Mouse (Mus musculus): ENCODE measurements around the gene Pah.

Gene Pah

GRCm38 (mm10) chr10:87521646-87522045, at the start of gene Pah:
Pah (plus strand) TSS chr10:87521795.
- TF ChIP-seq NANOG (IDR thresholded peaks at IDR 0.05; ENCODE audit: borderline replicate concordance, low read length) (no peak), CTCF (conservative IDR thresholded peaks at IDR 0.05; ENCODE audit: low read length) (no peak), POU5F1 (IDR thresholded peaks at IDR 0.05; ENCODE audit: borderline replicate concordance, low read length) (no peak)
- Histone ChIP-seq H3K27me3 (ENCODE audit: insufficient read depth, low read length) (no peaks in the 10 kb centered on the region), H3K4me1 (replicated peaks; ENCODE audit: low read depth, low read length) (no peaks in the 10 kb centered on the region), H3K36me3 (ENCODE audit: insufficient read depth, low read length) (no peaks in the 10 kb centered on the region), H3K4me3 (replicated peaks; ENCODE audit: low read length) (no peak within 1 kb of the TSS), H3K9me3 (ENCODE audit: low read length) (no peaks in the 10 kb centered on the region)

GRCm38 (mm10) chr10:87473475-87474131, 48.0 kb upstream of the Pah start:
- Histone ChIP-seq H3K27me3 (ENCODE audit: insufficient read depth, low read length) (no peaks in the 10 kb centered on the region; the same call in 1 of the 2 replicates), H3K4me3 (replicated peaks; ENCODE audit: low read length) (no peak overlapping the region)

GRCm38 (mm10) chr10:87474971-87475370, 46.6 kb upstream of the Pah start:
- Histone ChIP-seq H3K4me3 (replicated peaks; ENCODE audit: low read length) (no peak overlapping the region), H3K36me3 (ENCODE audit: insufficient read depth, low read length) (no peaks in the 10 kb centered on the region), H3K9me3 (ENCODE audit: low read length) (no peaks in the 10 kb centered on the region), H3K4me1 (replicated peaks; ENCODE audit: low read depth, low read length) (no peaks in the 10 kb centered on the region), H3K27me3 (ENCODE audit: insufficient read depth, low read length) (no peaks in the 10 kb centered on the region; the same call in 1 of the 2 replicates)
- TF ChIP-seq CTCF (conservative IDR thresholded peaks at IDR 0.05; ENCODE audit: low read length) (no peak), POU5F1 (IDR thresholded peaks at IDR 0.05; ENCODE audit: borderline replicate concordance, low read length) (no peak), NANOG (IDR thresholded peaks at IDR 0.05; ENCODE audit: borderline replicate concordance, low read length) (no peak)

More at GRCm38 (mm10) chr10:87473475-87474131, 48.0 kb upstream of the Pah start:
- TF ChIP-seq POU5F1 (IDR thresholded peaks at IDR 0.05; ENCODE audit: borderline replicate concordance, low read length) (no peak), CTCF (conservative IDR thresholded peaks at IDR 0.05; ENCODE audit: low read length) (no peak), NANOG (IDR thresholded peaks at IDR 0.05; ENCODE audit: borderline replicate concordance, low read length) (no peak)
- Histone ChIP-seq H3K36me3 (ENCODE audit: insufficient read depth, low read length) (no peaks in the 10 kb centered on the region), H3K9me3 (ENCODE audit: low read length) (no peaks in the 10 kb centered on the region), H3K4me1 (replicated peaks; ENCODE audit: low read depth, low read length) (no peaks in the 10 kb centered on the region)

GRCm38 (mm10) chr10:87477895-87478294, 43.7 kb upstream of the Pah start:
- Histone ChIP-seq H3K27me3 (ENCODE audit: insufficient read depth, low read length) (peaks cover 12% of the 10 kb centered on the region), H3K4me3 (replicated peaks; ENCODE audit: low read length) (no peak overlapping the region), H3K36me3 (ENCODE audit: insufficient read depth, low read length) (no peaks in the 10 kb centered on the region), H3K4me1 (replicated peaks; ENCODE audit: low read depth, low read length) (no peaks in the 10 kb centered on the region), H3K9me3 (ENCODE audit: low read length) (no peaks in the 10 kb centered on the region)
- no peak for TF ChIP-seq NANOG (IDR thresholded peaks at IDR 0.05; ENCODE audit: borderline replicate concordance, low read length)
- no peak for TF ChIP-seq CTCF (conservative IDR thresholded peaks at IDR 0.05; ENCODE audit: low read length)
- TF ChIP-seq POU5F1 (IDR thresholded peaks at IDR 0.05; ENCODE audit: borderline replicate concordance, low read length) = no peak

DNA sequence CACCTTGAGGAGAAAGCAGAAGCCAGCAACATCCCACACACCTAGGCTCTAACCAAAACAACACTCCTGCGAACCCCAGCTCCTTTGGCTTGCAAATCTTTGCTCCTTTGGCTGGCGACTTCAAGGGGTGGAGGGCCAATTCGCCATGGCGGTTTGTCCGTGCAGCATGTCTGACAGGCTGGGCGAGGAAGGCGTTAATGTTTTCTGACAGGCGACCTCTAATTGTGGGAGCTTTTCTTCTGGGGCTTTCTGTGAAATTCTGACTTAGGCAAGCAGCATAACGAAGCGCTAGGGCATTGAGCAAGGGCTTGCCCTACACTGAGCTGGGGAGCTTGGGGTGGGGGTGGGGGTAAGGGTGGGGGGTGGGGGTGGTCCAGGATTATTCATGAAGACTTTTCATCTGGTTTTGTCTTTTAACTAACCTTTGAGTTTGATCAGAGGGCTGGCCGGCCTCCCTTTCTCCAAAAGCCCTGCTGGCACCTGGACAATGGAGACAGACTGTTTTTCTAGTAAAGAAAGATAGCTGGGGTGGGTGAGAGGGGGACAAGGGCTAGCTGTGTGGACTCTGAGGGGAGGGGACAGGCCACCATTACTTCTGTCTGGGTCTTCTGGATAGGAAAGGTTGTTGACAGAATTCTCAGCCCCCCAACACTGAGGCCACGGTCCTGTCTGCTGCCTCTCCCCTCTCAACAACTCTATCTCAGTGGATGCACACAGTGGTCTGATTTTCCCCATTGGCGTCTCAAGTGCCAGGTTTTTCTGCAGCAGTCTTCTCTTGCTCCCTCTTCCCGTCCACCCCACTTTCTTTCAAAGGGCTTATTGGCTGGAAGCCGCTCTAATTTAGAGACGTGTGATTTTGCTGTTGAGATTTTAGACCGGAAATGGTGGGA, 36.5 kb upstream of the Pah start:
- no peaks in the 10 kb centered on the region for H3K36me3 ChIP-seq (ENCODE audit: insufficient read depth, low read length)
- H3K9me3 ChIP-seq (ENCODE audit: low read length) = no peaks in the 10 kb centered on the region
- H3K4me3 ChIP-seq (replicated peaks; ENCODE audit: low read length) = peak overlapping the region; percentile 39; the same call in 1 of the 2 replicates
- TF ChIP-seq CTCF (conservative IDR thresholded peaks at IDR 0.05; ENCODE audit: low read length) (no peak), NANOG (IDR thresholded peaks at IDR 0.05; ENCODE audit: borderline replicate concordance, low read length) (no peak), POU5F1 (IDR thresholded peaks at IDR 0.05; ENCODE audit: borderline replicate concordance, low read length) (no peak)
- peaks cover 29% of the 10 kb centered on the region for H3K4me1 ChIP-seq (replicated peaks; ENCODE audit: low read depth, low read length)
- peaks cover 61% of the 10 kb centered on the region for H3K27me3 ChIP-seq (ENCODE audit: insufficient read depth, low read length)

GRCm38 (mm10) chr10:87485721-87486620, 35.6 kb upstream of the Pah start:
- H3K4me1 ChIP-seq (replicated peaks; ENCODE audit: low read depth, low read length) = peaks cover 29% of the 10 kb centered on the region
- TF ChIP-seq POU5F1 (IDR thresholded peaks at IDR 0.05; ENCODE audit: borderline replicate concordance, low read length) = no peak
- no peak for TF ChIP-seq NANOG (IDR thresholded peaks at IDR 0.05; ENCODE audit: borderline replicate concordance, low read length)
- TF ChIP-seq CTCF (conservative IDR thresholded peaks at IDR 0.05; ENCODE audit: low read length) = no peak

DNA sequence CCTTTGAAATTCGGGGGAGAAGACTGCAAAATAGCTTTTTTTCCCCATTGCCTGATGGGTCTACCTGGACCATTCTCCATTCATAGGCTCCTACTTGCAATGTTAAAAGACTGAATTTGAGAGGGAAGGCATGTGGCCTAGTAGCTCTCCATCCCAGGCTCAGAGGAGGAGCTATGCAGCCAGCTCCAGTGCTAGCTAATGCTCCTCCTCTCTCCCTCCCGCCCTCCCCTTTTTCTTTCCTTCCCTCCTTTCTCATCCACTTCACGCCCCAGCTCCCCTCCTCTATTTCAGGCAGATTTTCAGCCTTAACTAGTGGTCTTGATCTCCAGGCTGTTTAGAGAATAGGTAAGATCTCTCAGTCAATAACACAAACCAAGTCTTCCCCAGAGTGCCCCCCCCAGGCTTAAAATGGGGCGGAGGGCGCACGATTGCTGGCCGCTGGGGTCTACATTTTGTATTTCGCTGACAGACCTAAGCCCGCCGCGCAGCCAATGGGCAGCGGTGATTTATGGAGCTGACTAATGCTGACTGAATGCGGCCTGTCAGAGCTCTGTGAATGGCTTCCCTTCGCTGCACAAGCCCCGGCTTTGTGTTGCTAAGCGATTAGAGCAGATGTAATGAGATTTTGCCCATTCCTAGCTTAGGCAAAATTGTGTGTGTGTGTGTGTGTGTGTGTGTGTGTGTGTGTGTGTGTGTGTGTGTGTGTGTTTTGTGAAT, 33.0 kb upstream of the Pah start:
- no peaks in the 10 kb centered on the region for H3K36me3 ChIP-seq (ENCODE audit: insufficient read depth, low read length)
- H3K4me3 ChIP-seq (replicated peaks; ENCODE audit: low read length) = no peak overlapping the region
- no peaks in the 10 kb centered on the region for H3K9me3 ChIP-seq (ENCODE audit: low read length)
- peaks cover 78% of the 10 kb centered on the region for H3K27me3 ChIP-seq (ENCODE audit: insufficient read depth, low read length)
- TF ChIP-seq CTCF (conservative IDR thresholded peaks at IDR 0.05; ENCODE audit: low read length) (no peak), NANOG (IDR thresholded peaks at IDR 0.05; ENCODE audit: borderline replicate concordance, low read length) (no peak), POU5F1 (IDR thresholded peaks at IDR 0.05; ENCODE audit: borderline replicate concordance, low read length) (no peak)
- peaks cover 36% of the 10 kb centered on the region for H3K4me1 ChIP-seq (replicated peaks; ENCODE audit: low read depth, low read length)

More at GRCm38 (mm10) chr10:87485721-87486620, 35.6 kb upstream of the Pah start:
- peak overlapping the region; percentile 39; the same call in 1 of the 2 replicates for H3K4me3 ChIP-seq (replicated peaks; ENCODE audit: low read length)
- peaks cover 70% of the 10 kb centered on the region for H3K27me3 ChIP-seq (ENCODE audit: insufficient read depth, low read length)
- H3K9me3 ChIP-seq (ENCODE audit: low read length) = no peaks in the 10 kb centered on the region
- no peaks in the 10 kb centered on the region for H3K36me3 ChIP-seq (ENCODE audit: insufficient read depth, low read length)

Data from E14TG2a.4 (cell line).